Mouse (Mus musculus): Measurements from ENCODE around the gene Ggcx.

The Ggcx gene

DNA sequence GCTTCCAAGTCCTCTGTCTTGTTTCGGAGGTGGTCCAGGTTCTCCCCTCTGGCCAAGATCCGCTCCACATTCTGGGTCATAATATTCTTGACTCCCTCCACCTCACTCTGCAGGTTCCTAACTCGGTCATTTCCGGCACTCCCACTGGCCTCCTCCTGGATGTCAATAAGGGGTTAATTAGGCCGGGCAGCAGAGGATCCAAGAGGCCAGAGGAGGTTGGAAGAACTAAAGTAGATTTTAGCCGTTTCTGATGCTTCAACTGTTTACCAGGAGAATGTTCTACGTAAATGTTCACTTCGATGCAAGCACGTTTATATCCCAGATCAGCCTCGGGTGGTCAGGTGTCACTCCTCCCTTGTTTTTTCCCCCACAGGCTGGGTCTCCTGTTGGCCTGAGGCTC is 25.8 kb upstream of the Ggcx start:
- DNase-seq = no peak

GRCm38 (mm10) chr6:72388791-72389329 is 25.2 kb upstream of the Ggcx start:
- no peak for DNase-seq

GRCm38 (mm10) chr6:72389471-72389940 is 24.6 kb upstream of the Ggcx start:
- DNase-seq = no peak

DNA sequence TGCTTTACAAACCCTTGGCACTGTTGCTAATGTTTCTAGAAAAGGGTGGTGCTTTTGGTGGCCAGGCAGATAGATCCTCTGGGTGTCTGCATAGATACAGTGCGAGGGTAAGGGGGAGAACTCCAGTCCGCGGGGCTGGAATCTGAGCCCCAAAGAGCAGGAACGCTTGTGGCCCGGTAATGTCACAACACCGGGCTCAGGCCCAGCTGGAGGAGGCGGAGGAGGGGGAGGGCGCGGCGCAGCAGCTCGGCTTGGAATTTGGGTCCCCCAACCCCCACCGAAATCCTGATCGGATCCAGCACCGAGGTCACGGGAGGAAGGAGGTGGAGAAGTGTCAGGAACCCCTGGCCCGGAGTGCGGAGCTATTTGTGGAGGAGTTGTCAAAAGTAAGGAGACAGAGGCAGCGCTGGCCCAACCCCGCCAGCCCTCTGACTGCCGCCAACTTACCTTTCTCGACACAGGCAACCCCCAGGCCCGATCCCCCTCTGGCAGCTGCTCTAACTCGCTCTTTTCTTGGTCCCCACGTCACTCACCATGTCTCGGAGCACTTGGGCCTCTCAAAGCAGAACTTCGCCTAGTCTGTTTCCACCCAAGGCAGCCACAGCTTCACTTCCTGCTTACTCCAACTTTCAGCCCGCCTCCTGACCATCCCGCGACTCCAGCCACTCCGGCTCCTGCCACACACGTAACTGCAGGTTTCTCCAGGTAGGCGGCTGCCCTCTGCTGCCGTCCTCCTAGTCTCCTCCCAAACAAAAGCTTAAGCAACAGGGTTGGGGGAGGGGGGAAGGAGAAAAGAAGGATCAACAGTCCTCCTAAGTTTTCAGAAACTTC is 24.0 kb upstream of the Ggcx start, which contains the start of gene Vamp8:
Gene Vamp8 (minus strand): TSS at position 763 of the 831 bp plus-strand sequence.
- DNase-seq = peak; percentile 90 to 94

GRCm38 (mm10) chr6:72390795-72391521 is 23.1 kb upstream of the Ggcx start:
- DNase-seq = peak; percentile 89 to 95

DNA sequence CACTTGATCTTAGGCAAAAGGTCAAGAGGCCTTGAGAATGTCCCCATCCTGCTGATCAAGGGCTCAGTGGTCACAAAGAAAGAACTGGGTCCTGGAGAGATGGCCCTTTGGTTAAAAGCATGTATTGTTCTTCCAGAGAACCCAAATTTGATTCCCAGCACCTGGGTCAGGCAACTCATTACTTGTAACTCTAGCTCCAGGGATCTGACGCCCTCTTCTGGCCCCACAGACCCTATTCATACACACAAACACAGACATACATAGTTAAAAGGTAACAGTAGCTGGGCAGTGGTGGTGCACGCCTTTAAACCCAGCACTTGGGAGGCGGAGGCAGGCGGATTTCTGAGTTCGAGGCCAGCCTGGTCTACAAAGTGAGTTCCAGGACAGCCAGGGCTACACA is 21.8 kb upstream of the Ggcx start:
- no peak for DNase-seq

- no peak for DNase-seq
Measured at GRCm38 (mm10) chr6:72396837-72397251, 17.3 kb upstream of the Ggcx start.

DNA sequence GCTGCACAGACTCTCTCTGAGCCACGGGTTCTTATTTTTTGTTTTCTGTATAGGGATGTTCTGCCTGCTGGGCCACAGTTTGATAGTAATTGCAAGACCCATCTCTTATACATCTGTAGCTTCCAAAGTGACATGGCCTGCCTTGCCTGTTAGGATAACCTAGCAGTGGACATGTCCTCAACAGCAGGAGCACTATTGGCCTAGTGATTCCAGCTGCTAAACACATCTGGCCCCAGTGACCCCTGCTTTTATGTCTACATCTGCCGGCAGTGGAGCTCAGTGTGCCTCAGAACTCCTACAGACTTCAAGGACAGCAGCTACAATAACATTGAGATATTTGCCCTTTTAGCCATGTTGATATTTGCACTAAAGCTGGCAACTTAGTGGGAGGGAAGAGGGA is 14.1 kb upstream of the Ggcx start:
- DNase-seq = no peak

- DNase-seq = peak; percentile 72 to 92
Measured at GRCm38 (mm10) chr6:72401875-72402274, 12.2 kb upstream of the Ggcx start.

DNA sequence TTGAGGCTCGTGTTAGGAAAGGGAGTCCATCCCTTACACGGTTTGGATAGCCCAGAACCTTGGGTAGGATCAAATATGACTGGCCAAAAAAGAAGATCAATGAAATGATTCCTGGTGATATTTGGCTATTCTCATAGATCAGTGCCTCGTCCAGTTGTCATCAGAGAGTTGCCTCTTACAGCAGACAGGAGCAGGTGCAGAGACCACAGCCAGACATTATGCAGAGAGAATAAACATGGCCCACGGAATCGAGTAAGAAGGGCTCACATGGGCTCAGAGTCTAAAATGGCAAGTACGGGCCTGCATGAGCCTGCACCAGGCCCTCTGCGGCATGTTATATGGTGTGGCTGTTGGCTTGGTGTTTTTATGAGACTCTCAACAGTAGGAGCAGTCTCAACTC is 8.8 kb upstream of the Ggcx start:
- DNase-seq = no peak

DNA sequence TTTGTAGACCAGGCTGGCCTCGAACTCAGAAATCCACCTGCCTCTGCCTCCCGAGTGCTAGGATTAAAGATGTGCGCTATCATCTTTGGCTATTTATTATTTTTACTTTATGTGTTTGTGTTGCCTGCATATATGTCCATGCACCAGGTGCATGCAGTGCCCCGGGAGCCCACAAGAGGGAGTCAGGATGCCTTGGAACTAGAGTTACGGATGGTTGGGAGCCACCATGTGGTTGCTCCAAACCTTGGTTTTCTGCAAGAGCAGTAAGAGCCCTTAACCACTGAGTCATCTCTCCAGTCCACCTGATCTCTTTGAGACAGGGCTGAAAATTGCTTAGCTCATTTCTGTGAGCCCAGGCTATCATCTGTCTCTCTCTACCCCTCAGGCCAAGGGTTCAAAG is 7.0 kb upstream of the Ggcx start:
- DNase-seq = peak; percentile 78 to 90

DNA sequence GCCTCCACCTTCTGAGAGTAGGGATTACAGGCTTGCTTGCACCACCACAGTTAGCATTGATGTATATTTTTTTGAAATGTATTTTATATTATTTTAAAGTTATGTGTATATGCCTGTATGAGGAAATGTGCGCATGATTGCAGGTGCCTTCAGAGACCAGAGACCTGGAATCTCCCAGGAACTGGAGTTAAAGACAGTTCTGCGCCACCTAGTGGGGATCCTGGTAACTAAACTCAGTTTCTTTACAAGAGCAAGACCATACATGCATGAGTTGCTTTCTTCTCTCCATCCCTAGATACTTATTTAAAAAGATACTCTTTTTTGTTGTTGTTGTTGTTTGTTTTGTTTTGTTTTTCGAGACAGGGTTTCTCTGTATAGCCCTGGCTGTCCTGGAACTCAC is 4.5 kb upstream of the Ggcx start:
- peak; percentile 64 to 81 for DNase-seq

DNA sequence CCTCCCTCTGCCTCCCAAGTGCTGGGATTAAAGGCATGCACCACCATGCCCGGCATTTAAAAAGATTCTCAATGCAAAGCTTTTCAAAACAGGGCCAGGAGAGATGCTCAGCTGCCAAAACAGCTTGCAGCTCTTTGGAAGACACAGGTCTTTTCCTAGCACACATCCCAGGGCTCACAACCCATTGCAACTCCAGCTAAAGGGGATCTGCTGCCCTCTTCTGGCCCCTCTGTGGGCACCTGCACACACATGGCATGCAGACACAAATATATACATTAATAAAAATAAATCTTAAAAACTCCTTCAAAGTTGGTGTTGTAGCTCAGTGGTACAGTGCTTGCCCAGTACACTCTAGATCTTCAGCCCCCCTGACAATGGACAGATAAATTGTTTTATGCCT is 4.1 kb upstream of the Ggcx start:
- DNase-seq = no peak

DNA sequence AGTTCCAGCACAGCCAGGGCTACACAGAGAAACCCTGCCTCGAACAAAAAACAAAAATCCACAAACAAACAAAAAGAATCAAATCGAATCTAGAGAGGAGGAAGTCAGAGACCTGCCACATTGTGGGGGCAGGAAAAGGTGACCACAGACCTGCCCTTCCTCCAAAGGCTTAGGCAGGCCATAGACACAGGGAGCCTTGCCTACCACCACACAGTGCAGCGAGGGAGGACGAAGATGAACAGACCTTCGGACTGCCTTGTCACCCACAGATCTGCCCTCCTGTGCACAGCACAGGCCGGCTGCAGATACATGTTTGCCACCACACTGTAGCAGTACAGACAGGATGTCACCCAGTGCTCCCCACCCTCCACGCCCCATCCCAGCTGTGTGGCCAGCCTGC is 3.6 kb upstream of the Ggcx start:
- DNase-seq = no peak

GRCm38 (mm10) chr6:72415181-72415580 is 1.1 kb downstream of the Ggcx start:
- DNase-seq = no peak

- DNase-seq = no peak
Measured at GRCm38 (mm10) chr6:72415964-72416772, 2.1 kb downstream of the Ggcx start.

DNA sequence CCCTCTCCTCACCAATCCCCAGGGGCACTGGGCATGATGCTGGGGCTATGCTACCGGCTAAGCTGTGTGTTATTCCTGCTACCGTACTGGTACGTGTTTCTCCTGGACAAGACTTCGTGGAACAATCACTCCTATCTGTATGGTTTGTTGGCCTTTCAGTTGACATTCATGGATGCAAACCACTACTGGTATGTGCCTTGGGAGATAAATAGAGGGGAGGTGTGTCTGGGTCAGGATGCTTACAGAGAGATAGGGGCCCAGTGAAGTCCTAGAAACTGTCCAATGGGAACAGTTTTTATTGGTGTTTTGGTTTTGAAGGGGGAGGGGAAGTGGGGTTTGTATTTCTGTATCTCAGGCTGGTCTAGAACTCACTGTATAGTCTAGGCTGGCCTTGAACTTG is 4.2 kb downstream of the Ggcx start:
- DNase-seq = no peak

DNA sequence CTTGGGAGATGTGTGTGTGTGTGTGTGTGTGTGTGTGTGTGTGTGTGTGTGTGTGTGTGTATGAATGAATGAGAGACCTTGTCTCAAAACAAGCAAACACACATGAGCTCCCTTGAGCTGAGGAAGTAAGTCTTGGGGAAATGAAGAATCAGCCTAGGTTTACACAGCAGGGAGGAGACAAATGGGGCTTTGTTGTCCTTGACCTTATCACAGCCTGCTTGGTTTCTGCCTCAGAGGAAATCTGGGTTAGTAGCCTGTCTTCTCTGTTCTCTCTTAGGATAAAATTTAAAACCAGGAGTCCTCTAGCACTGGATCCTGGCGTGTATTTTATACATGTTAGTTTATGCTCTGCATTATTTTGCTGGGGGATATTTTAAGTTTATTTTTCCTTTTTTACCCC is 5.7 kb downstream of the Ggcx start:
- DNase-seq = no peak

DNA sequence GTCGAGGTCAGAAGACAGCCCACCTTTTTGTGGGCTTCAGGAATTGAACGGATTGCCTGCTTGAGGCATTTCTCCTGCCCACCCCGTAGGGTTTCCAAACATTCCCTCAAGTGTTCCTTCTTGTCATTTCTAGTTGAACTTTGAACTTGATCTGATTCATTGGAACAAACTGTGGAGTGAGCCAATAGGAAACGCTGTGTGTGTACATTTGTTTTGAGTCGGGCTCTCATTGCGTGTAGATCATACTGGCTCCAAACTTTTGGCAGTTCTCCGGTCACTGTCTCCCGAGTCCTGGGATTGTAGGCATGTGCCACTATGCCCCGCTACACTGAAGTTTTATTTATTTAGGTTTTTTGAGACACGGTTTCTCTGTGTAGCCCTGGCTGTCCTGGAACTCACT is 6.8 kb downstream of the Ggcx start:
- DNase-seq = no peak

DNA sequence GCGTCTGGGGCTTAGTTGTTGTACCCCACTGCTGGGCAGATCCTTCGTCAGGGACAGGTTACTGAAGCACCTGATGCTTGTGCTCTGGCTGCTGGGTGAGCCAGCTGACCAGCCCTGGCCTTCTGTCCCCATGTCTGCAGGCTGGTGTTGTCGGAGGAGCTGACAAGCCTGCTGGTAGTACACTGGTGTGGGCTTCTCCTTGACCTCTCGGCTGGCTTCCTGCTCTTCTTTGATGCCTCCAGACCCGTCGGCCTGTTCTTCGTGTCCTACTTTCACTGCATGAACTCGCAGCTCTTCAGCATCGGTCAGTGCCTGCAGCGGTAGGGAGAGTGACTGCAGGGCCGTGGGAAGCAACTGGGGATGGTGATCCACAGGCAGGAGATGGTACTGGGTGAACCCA is 11.5 kb downstream of the Ggcx start:
- DNase-seq = no peak

DNA sequence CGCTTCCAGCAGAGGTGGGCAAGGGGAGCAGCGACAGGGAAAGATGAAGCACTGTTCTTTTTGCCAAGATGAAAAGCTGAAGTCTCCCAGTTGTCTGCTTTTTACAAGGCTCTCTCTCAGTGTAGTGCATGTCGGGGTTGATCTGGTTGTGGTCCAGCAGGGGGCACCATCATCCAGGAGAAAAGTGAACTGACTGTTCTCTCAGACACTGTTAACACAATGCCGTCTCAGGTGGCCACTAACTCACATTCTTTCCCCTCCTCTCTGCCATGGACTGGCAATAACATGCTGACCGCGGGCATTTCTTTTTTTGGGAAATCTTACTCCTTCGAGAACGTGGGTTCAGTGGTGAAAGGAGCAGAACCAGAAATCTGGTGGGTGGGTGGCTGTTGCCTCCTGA is 13.9 kb downstream of the Ggcx start:
- DNase-seq = peak; percentile 68 to 86

- DNase-seq = no peak
Measured at GRCm38 (mm10) chr6:72429061-72429842, 15.1 kb downstream of the Ggcx start.
